Mouse (Mus musculus) common myeloid progenitor, adult 5-6 weeks (primary cell): Measurements from ENCODE around the gene Brip1. TPM values are rescaled to one million over a fixed set of nuclear protein-coding genes. Genes with fewer than 3 reads are reported as not detected.
"Not testable (repeated sequence)": the region's sequence is repeated elsewhere in the genome, so short reads cannot be mapped to it uniquely, and the experiment has no call there.

Experiments
- ATAC-seq: replicated peaks from 2 replicates; pipeline ENCODE4 v1.8.0; 2016; ENCODE audit warnings: low read depth, mild to moderate bottlenecking, moderate TSS enrichment, inconsistent platforms; ENCODE audit not compliant: poor library complexity, severe bottlenecking
- total RNA-seq: library from RNA; stranded (forward); fragments of 200-1000, 187-1606 nt; gene quantifications from 2 replicates; pipeline ENCODE4 v1.2.3, GENCODE M21; 2017

The Brip1 gene
- 30.9 and 31.6 TPM in 2 replicates for total RNA-seq

- peak; percentile 98 for ATAC-seq
These were observed at the start of gene Brip1 for GRCm38 (mm10) chr11:86201037-86201786. Gene Brip1 (minus strand): TSS chr11:86201193.

- ATAC-seq: no peak
These were observed 31.5 kb upstream of the Brip1 start for GRCm38 (mm10) chr11:86232446-86232845.

GRCm38 (mm10) chr11:86231781-86232350 lies 30.9 kb upstream of the Brip1 start:
- ATAC-seq: no peak

- ATAC-seq: 0 out of 2 replicates have a peak, but pooled peaks have one; percentile 29
These were observed 25.7 kb upstream of the Brip1 start for GRCm38 (mm10) chr11:86226646-86227180.

GRCm38 (mm10) chr11:86225761-86226160 lies 24.8 kb upstream of the Brip1 start:
- ATAC-seq: no peak

- no peak for ATAC-seq
These were observed 10.8 kb upstream of the Brip1 start for GRCm38 (mm10) chr11:86211803-86212202.

GRCm38 (mm10) chr11:86209123-86209522 lies 8.1 kb upstream of the Brip1 start:
- no peak for ATAC-seq

- no peak for ATAC-seq
These were observed 4.9 kb upstream of the Brip1 start for GRCm38 (mm10) chr11:86205876-86206275.

- ATAC-seq: no peak
These were observed 4.0 kb upstream of the Brip1 start for GRCm38 (mm10) chr11:86205031-86205430.

GRCm38 (mm10) chr11:86201901-86202675 lies 1.1 kb upstream of the Brip1 start:
- ATAC-seq: no peak

- ATAC-seq: peak; percentile 27
These were observed 452 bp downstream of the Brip1 start for GRCm38 (mm10) chr11:86200460-86201021.

GRCm38 (mm10) chr11:86199733-86200132 lies 1.3 kb downstream of the Brip1 start:
- no peak for ATAC-seq

- not testable (repeated sequence) for ATAC-seq
These were observed 15.8 kb downstream of the Brip1 start for GRCm38 (mm10) chr11:86185224-86185623.

GRCm38 (mm10) chr11:86175833-86176232 lies 25.2 kb downstream of the Brip1 start:
- no peak for ATAC-seq

GRCm38 (mm10) chr11:86174173-86174572 lies 26.8 kb downstream of the Brip1 start:
- peak; percentile 65; the same call in 1 of the 2 replicates for ATAC-seq

- no peak for ATAC-seq
These were observed 30.2 kb downstream of the Brip1 start for GRCm38 (mm10) chr11:86170743-86171142.

GRCm38 (mm10) chr11:86160251-86160650 lies 40.7 kb downstream of the Brip1 start:
- ATAC-seq: no peak

- ATAC-seq: no peak
These were observed 42.0 kb downstream of the Brip1 start for GRCm38 (mm10) chr11:86158950-86159349.

GRCm38 (mm10) chr11:86155638-86156037 lies 45.4 kb downstream of the Brip1 start:
- no peak for ATAC-seq

GRCm38 (mm10) chr11:86131324-86131723 lies 69.7 kb downstream of the Brip1 start:
- ATAC-seq: no peak
